Mouse (Mus musculus): Measurements from ENCODE around the gene Ptk7. TPM values are rescaled to one million over a fixed set of nuclear protein-coding genes. Genes with fewer than 3 reads are reported as not detected.
A peak's percentile ranks its signal among the peaks of the same experiment; 100 is the strongest.

Gene Ptk7
- polyA plus RNA-seq, 1 experiment, result 5.5 TPM

- no peak overlapping the region for H3K27ac ChIP-seq (ENCODE audit: insufficient read depth, low read length)
- 31% methylated on average over 10 of the region's 10 CpGs for WGBS
- TF ChIP-seq POLR2A (IDR thresholded peaks at IDR 0.05; ENCODE audit: borderline replicate concordance, insufficient read depth, low read length) (no peak), CTCF (IDR thresholded peaks at IDR 0.05; ENCODE audit: borderline replicate concordance, insufficient read depth, low read depth, low read length) (no peak)
- H3K27me3 ChIP-seq (ENCODE audit: control insufficient read depth, insufficient read depth, low read length), result no peaks in the 10 kb centered on the region
- no peak overlapping the region for H3K4me3 ChIP-seq (replicated peaks; ENCODE audit: insufficient read depth, low read depth, low read length)
- H3K4me1 ChIP-seq (ENCODE audit: control insufficient read depth, insufficient read depth, low read length), result peaks cover 13% of the 10 kb centered on the region
- no peak for DNase-seq
Measured at GRCm38 (mm10) chr17:46623819-46624557, 5.3 kb downstream of the Ptk7 start.

DNA sequence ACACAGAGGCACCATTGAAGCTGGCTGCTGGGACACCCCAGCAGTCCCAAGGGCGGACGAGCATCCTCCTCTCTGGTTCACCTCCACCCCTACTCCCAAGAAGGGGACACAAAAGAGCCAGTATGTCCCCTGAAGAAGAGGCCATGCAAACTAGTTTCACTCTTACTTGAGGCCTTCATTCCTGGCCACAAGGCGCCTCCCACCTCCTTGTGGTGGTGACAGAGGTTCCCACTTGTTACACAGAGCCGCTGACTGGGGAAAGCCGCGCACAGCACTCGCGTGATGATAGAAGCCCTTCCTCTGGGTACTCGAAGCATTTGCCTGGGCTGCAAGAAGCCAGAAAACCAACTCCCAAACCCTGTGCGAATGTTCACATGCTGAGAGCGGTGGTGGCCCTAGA lies 7.0 kb downstream of the Ptk7 start:
- Histone ChIP-seq H3K4me3 (replicated peaks; ENCODE audit: insufficient read depth, low read depth, low read length) (no peak overlapping the region), H3K27ac (ENCODE audit: insufficient read depth, low read length) (no peak overlapping the region), H3K4me1 (ENCODE audit: control insufficient read depth, insufficient read depth, low read length) (peaks cover 13% of the 10 kb centered on the region), H3K27me3 (ENCODE audit: control insufficient read depth, insufficient read depth, low read length) (no peaks in the 10 kb centered on the region)
- TF ChIP-seq CTCF (IDR thresholded peaks at IDR 0.05; ENCODE audit: borderline replicate concordance, insufficient read depth, low read depth, low read length) (no peak), POLR2A (IDR thresholded peaks at IDR 0.05; ENCODE audit: borderline replicate concordance, insufficient read depth, low read length) (no peak)
- WGBS, result 91% methylated on average over 11 of the region's 11 CpGs
- no peak for DNase-seq

DNA sequence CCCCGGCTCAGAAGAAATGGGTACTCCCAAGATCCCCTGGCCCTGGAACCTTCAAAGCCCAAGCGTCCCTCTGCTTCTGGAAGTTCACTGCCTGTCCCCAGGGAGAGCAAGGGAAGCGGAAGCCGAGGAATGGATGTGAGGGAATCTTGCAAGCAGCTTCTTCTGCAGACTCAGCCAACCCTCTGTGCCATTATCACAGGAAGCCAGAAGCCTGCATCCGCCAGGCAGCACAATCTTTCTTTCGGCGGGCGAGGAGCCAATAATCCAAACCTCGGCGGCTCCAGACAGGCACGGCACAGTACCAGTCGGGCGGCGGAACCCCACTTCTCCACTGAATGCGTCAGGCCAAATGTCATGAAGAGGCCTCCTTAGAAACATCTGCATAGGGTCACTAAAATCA lies 8.0 kb downstream of the Ptk7 start:
- WGBS, result 9% methylated on average over 15 of the region's 15 CpGs
- peak; percentile 62 to 63 for DNase-seq
- Histone ChIP-seq H3K4me3 (replicated peaks; ENCODE audit: insufficient read depth, low read depth, low read length) (peak overlapping the region; percentile 17), H3K27me3 (ENCODE audit: control insufficient read depth, insufficient read depth, low read length) (no peaks in the 10 kb centered on the region), H3K27ac (ENCODE audit: insufficient read depth, low read length) (peak overlapping the region; percentile 9; the same call in 1 of the 2 replicates), H3K4me1 (ENCODE audit: control insufficient read depth, insufficient read depth, low read length) (peaks cover 13% of the 10 kb centered on the region)
- TF ChIP-seq POLR2A (IDR thresholded peaks at IDR 0.05; ENCODE audit: borderline replicate concordance, insufficient read depth, low read length) (no peak), CTCF (IDR thresholded peaks at IDR 0.05; ENCODE audit: borderline replicate concordance, insufficient read depth, low read depth, low read length) (no peak)

- TF ChIP-seq POLR2A (IDR thresholded peaks at IDR 0.05; ENCODE audit: borderline replicate concordance, insufficient read depth, low read length), result no peak
- Histone ChIP-seq H3K27me3 (ENCODE audit: control insufficient read depth, insufficient read depth, low read length) (no peaks in the 10 kb centered on the region), H3K27ac (ENCODE audit: insufficient read depth, low read length) (no peak overlapping the region), H3K4me1 (ENCODE audit: control insufficient read depth, insufficient read depth, low read length) (peaks cover 13% of the 10 kb centered on the region), H3K4me3 (replicated peaks; ENCODE audit: insufficient read depth, low read depth, low read length) (no peak overlapping the region)
- WGBS, result 65% methylated on average over 16 of the region's 16 CpGs
- no peak for DNase-seq
Measured at GRCm38 (mm10) chr17:46619683-46620357, 9.5 kb downstream of the Ptk7 start.

DNA sequence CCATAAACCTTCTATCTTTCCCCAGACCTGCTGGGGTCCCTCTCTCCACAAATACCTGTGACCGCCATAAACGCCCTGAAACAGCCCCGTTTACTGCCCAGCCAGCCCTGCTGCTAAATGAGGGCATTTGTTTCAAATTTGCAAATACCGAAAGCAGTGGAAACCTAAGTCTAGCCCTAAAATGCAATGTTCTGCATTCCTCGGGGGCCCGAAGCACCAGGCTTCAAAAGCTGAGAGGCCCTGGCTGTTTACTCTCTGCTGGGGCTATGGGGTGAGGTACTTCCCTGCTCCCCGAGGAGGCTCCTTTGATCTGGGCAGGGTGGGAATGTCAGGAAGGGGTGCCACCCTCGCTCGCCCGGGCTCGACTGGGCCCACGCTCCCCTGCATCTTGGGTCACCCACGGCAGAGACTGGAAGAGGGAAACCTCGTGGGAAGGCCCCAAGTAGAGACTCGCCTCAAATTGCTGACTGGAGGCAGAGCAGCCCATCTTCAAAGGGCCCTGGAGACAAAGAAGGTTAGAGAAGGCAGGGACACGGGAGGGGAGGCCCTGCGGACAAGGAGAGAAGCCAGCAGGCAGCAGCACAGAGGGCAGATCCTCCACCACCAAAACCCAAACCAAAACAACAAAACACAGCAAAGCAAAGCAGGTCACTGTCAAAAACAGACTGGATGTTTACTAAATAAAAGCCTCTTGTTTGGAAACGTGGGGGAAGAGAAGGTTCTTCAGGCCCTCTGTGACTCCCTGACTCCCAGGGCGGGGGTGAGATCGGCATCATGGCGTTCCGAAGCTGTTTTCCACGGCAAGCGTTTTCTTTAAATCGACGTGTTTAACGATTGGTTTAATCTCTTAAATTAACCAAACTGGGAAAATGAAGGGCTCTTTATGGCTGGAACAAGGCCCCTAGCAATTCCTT lies 10.3 kb downstream of the Ptk7 start:
- Histone ChIP-seq H3K27me3 (ENCODE audit: control insufficient read depth, insufficient read depth, low read length) (no peaks in the 10 kb centered on the region), H3K4me3 (replicated peaks; ENCODE audit: insufficient read depth, low read depth, low read length) (no peak overlapping the region), H3K27ac (ENCODE audit: insufficient read depth, low read length) (no peak overlapping the region), H3K4me1 (ENCODE audit: control insufficient read depth, insufficient read depth, low read length) (peaks cover 13% of the 10 kb centered on the region)
- TF ChIP-seq POLR2A (IDR thresholded peaks at IDR 0.05; ENCODE audit: borderline replicate concordance, insufficient read depth, low read length) (no peak), CTCF (IDR thresholded peaks at IDR 0.05; ENCODE audit: borderline replicate concordance, insufficient read depth, low read depth, low read length) (no peak)
- DNase-seq, result no peak
- WGBS, result 72% methylated on average over 27 of the region's 27 CpGs

GRCm38 (mm10) chr17:46618394-46618768 lies 10.9 kb downstream of the Ptk7 start:
- no peak overlapping the region for H3K27ac ChIP-seq (ENCODE audit: insufficient read depth, low read length)
- DNase-seq, result no peak
- no peak overlapping the region for H3K4me3 ChIP-seq (replicated peaks; ENCODE audit: insufficient read depth, low read depth, low read length)
- no peaks in the 10 kb centered on the region for H3K27me3 ChIP-seq (ENCODE audit: control insufficient read depth, insufficient read depth, low read length)
- TF ChIP-seq POLR2A (IDR thresholded peaks at IDR 0.05; ENCODE audit: borderline replicate concordance, insufficient read depth, low read length) (no peak), CTCF (IDR thresholded peaks at IDR 0.05; ENCODE audit: borderline replicate concordance, insufficient read depth, low read depth, low read length) (no peak)
- 61% methylated on average over 6 of the region's 6 CpGs for WGBS
- peaks cover 13% of the 10 kb centered on the region for H3K4me1 ChIP-seq (ENCODE audit: control insufficient read depth, insufficient read depth, low read length)

GRCm38 (mm10) chr17:46617799-46618198 lies 11.5 kb downstream of the Ptk7 start:
- peaks cover 10% of the 10 kb centered on the region for H3K4me1 ChIP-seq (ENCODE audit: control insufficient read depth, insufficient read depth, low read length)
- WGBS, result 84% methylated on average over 12 of the region's 12 CpGs

More at GRCm38 (mm10) chr17:46617799-46618198, 11.5 kb downstream of the Ptk7 start:
- no peak overlapping the region for H3K4me3 ChIP-seq (replicated peaks; ENCODE audit: insufficient read depth, low read depth, low read length)
- H3K27ac ChIP-seq (ENCODE audit: insufficient read depth, low read length), result no peak overlapping the region
- no peaks in the 10 kb centered on the region for H3K27me3 ChIP-seq (ENCODE audit: control insufficient read depth, insufficient read depth, low read length)
- no peak for DNase-seq
- no peak for TF ChIP-seq POLR2A (IDR thresholded peaks at IDR 0.05; ENCODE audit: borderline replicate concordance, insufficient read depth, low read length)
- no peak for TF ChIP-seq CTCF (IDR thresholded peaks at IDR 0.05; ENCODE audit: borderline replicate concordance, insufficient read depth, low read depth, low read length)
